Mouse (Mus musculus): ENCODE data around the gene Gm49318. TPM values are rescaled to one million over a fixed set of nuclear protein-coding genes. Genes with fewer than 3 reads are reported as not detected.

Gene Gm49318
- total RNA-seq (2023), result not detected in 2 replicates

GRCm38 (mm10) chr9:22070791-22071573 lies at the start of gene Gm49318, which contains the start of gene Zfp653:
Gene Gm49318, minus strand, starts transcription at chr9:22071259.
Gene Zfp653, minus strand, starts transcription at chr9:22071376.

GRCm38 (mm10) chr9:22116740-22117426 lies 45.8 kb upstream of the Gm49318 start, which contains the start of gene Elof1:
Gene Elof1, minus strand, starts transcription at chr9:22117172.

GRCm38 (mm10) chr9:22098993-22099696 lies 28.1 kb upstream of the Gm49318 start, which contains the start of gene Cnn1:
Gene Cnn1, plus strand, starts transcription at chr9:22099216.

GRCm38 (mm10) chr9:22085022-22085834 lies 14.2 kb upstream of the Gm49318 start, which contains the start of gene Ecsit:
Gene Ecsit, minus strand, starts transcription at chr9:22085438.

GRCm38 (mm10) chr9:22051958-22052254 lies 19.2 kb downstream of the Gm49318 start, which contains the start of gene Elavl3:
Gene Elavl3, minus strand, starts transcription at chr9:22052023.

GRCm38 (mm10) chr9:22002194-22003162 lies 68.6 kb downstream of the Gm49318 start, which contains the start of the genes Ccdc151 and Prkcsh:
Gene Ccdc151, minus strand, starts transcription at chr9:22002634.
Gene Prkcsh, plus strand, starts transcription at chr9:22002806.

GRCm38 (mm10) chr9:21989230-21990110 lies 81.6 kb downstream of the Gm49318 start, which contains the start of gene Rgl3:
Gene Rgl3, minus strand, starts transcription at chr9:21989446.

Other genes starting within 250 kb of the Gm49318 start
- not detected in 2 replicates for gene Angptl8, start 235.7 kb downstream of the Gm49318 start, total RNA-seq (2023)
- 1.6 and 4.7 TPM in 2 replicates for gene Dock6, start 218.6 kb downstream of the Gm49318 start, total RNA-seq (2023)
- 166 and 181 TPM in 2 replicates for gene Rab3d, start 153.1 kb downstream of the Gm49318 start, total RNA-seq (2023)
- gene Ccdc159, start 143.8 kb downstream of the Gm49318 start, total RNA-seq (2023), result 0.95 TPM in 2 replicates
- 16.4 and 21.5 TPM in 2 replicates for gene Tmem205, start 143.7 kb downstream of the Gm49318 start, total RNA-seq (2023)
- gene Plppr2, start 134.2 kb downstream of the Gm49318 start, total RNA-seq (2023), result 0.85 and 1.7 TPM in 2 replicates
- gene Swsap1, start 115.5 kb downstream of the Gm49318 start, total RNA-seq (2023), result 2.9 and 3.6 TPM in 2 replicates
- gene Epor, start 107.8 kb downstream of the Gm49318 start, total RNA-seq (2023), result 1.1 and 1.4 TPM in 2 replicates
- gene Rgl3, start 81.8 kb downstream of the Gm49318 start, total RNA-seq (2023), result 0.19 TPM in 1 of 2 replicates, not detected in the other
- gene Ccdc151, start 68.6 kb downstream of the Gm49318 start, total RNA-seq (2023), result not detected in 2 replicates
- 46.3 and 55.6 TPM in 2 replicates for gene Prkcsh, start 68.5 kb downstream of the Gm49318 start, total RNA-seq (2023)
- gene Elavl3, start 19.2 kb downstream of the Gm49318 start, total RNA-seq (2023), result not detected in 2 replicates
- 6.9 and 11.7 TPM in 2 replicates for gene Zfp653, start 117 bp upstream of the Gm49318 start, total RNA-seq (2023)
- 5.1 and 5.8 TPM in 2 replicates for gene Ecsit, start 14.2 kb upstream of the Gm49318 start, total RNA-seq (2023)
- gene Cnn1, start 28.0 kb upstream of the Gm49318 start, total RNA-seq (2023), result not detected in 2 replicates
- gene Elof1, start 45.9 kb upstream of the Gm49318 start, total RNA-seq (2023), result 34.3 and 40.5 TPM in 2 replicates
- gene Acp5, start 64.5 kb upstream of the Gm49318 start, total RNA-seq (2023), result 15.8 and 15.9 TPM in 2 replicates
- 17.4 and 23.4 TPM in 2 replicates for gene Pigyl, start 85.6 kb upstream of the Gm49318 start, total RNA-seq (2023)
- not detected in 2 replicates for gene Zfp872, start 116.8 kb upstream of the Gm49318 start, total RNA-seq (2023)
- gene Zfp809, start 154.5 kb upstream of the Gm49318 start, total RNA-seq (2023), result 10.9 and 12.6 TPM in 2 replicates
- 0.11 and 0.54 TPM in 2 replicates for gene Zfp599, start 188.6 kb upstream of the Gm49318 start, total RNA-seq (2023)
- 5.3 and 6.6 TPM in 2 replicates for gene Zfp810, start 236.4 kb upstream of the Gm49318 start, total RNA-seq (2023)

Measured in neutrophil, adult 65 days (primary cell).